Mouse (Mus musculus) v-Abl transformed pro-B cells (cell line): Measurements from ENCODE around the gene Gmip.

Experiments
- in situ Hi-C, 2 experiments: fragments of 400-800 bp; cut with MboI; formaldehyde crosslinking; loops; one replicate each; pipeline ENCODE4 v1.15.1; 2025; ENCODE audit not compliant: unreplicated experiment in 2 of 2

The Gmip gene

DNA sequence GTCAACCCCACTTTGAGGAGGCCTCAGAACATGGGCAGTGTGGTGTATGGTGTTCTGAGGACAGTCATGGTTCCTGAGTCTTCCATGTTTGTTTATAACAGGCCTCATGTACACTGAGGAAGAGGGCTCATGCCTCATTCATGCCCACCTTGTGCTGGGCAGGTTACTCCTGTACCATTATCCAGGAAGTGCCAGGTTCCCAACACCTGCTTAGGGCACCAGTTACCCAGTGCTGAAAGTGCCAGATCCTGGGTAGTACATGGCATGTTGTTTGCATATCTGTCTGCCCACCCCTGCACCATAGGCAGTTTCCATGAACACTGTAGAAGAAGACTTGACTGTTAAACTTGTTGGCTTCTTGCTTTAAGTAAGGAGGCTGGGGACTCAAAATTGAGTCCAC, 6.3 kb upstream of the Gmip start:
- in situ Hi-C loops: no loop called here

DNA sequence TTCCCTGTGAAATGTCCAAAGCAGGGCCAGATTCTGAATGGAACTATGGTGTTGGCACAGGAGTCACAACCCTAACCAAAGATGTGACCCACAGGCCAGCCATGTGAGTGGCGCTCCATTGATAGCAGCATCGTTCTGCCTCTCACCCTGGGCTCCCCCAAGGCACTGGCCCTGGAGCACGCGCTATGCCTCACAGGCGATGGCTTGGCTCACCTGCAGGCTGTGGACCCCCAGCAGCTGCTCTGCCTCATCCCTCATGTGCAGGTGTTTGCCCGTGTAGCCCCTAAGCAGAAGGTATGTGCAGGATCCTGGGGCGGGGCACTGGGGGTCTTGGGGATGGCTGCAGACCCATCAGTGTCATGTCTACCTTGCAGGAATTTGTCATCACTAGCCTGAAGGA, 5.1 kb upstream of the Gmip start:
- in situ Hi-C loops: no loop called here

DNA sequence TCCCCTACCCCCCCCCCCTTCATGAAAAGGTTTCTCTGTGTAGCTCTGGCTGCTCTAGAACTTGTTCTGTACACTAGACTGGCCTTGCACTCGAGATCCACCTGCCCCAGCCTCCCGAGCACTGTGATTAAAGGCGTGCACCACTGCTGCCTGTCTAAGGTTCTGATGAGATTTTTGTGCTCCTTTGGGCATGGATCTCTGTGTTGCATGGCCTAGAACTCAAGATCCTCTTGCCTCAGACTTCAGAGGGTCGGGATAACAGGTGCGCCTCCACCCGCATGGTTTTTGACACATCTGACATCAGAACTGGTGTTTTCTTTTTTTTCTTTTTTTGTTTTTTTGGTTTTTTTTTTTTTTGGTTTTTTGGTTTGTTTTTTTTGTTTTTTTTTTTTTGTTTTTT, 3.9 kb upstream of the Gmip start:
- in situ Hi-C loops: no loop called here

DNA sequence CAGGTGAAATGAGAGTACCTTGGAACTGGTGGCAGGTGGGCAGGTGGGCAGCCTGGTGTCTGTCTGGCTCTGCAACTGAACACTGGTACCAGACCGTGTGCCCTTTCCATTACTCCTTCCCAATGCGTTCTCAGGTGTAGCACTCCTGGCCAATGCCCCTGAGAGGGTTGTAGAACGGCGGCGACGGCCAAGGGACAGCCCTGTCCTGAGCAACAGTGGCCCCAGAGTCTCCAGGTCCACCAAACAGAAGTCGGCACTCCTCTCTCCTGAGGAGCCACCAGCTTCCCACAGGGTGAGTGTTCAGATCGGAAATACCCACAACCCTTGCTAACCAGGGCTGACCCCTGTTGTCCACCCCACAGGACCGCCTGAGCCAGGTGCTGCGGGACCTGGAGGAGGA, 3.4 kb upstream of the Gmip start:
- in situ Hi-C loops: no loop called here

DNA sequence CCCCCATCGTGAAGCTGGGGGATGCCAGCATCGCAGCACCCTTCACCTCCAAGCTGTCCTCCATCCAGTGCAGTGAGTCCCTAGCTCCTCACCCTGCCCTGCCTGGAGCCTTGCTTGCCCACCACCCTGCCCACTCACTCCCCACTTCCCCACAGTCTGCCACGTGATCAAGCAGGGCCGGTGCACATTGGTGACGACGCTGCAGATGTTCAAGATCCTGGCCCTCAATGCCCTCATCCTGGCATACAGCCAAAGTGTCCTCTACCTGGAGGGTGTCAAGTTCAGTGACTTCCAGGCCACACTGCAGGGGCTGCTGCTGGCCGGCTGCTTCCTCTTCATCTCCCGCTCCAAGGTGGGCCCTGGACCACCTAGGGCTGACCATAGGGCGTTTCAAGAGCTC, 3.0 kb upstream of the Gmip start:
- in situ Hi-C loops: no loop called here

DNA sequence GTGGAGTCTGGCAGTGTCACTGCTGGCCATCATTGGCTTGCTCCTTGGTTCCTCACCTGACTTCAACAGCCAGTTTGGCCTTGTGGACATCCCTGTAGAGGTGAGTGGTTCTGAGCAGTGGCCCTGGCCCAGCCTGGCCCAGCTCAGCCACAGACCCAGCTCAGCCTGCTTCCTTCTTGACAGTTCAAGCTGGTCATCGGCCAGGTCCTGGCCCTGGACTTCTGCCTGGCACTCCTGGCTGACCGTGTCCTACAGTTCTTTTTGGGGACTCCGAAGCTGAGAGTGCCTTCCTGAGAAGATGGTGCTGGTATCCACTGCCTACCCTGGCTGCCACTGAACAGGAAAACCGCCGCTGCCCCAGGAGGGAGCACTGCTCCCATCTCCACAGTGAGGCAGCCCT, 1.2 kb upstream of the Gmip start:
- in situ Hi-C loops: no loop called here

DNA sequence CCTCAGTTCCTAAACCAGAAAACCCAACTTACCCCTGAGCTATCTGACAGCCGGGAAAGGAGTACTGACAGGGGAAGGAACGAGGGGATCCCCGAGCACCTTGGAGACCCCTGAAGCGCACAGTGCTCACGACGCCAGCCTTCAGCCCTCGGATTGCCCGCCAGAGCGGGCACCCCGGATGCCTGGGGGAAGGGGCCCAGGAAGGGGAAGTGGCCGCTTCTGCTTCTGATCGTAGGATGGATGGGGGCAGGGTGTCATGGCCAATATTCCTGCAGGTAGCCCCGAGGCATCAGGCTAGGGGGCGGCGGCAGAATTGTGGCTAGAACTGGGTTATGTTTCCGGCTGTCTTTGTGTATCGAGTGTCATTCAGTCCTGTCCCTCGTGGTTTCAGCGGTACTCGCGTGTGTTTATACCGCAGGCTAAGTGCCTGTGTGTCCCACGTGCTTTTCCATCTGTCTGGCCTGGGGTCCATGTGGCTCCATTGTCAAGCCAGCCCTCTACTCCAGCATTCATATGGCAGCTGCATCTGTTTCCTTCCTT, 455 bp downstream of the Gmip start:
- in situ Hi-C loops: no loop called here

DNA sequence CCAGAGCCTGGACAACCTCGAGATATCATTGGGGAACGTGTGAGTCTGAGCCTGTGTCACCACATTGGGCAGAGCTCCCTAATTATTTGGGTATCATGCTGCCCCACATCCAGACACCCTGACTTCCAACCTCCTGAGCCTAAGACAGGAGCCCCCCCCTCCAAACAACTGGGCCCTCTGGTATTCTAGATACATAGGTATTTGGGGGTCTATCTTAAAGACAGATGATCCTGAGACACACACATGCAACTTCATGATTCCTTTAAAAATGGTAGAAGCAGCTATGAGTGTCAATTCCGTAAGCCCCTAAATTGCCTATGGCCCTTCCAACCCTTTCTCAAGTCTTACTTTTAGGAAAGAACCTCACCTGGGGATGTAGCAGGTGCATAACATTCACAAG, 1.3 kb downstream of the Gmip start:
- in situ Hi-C loops: no loop called here

DNA sequence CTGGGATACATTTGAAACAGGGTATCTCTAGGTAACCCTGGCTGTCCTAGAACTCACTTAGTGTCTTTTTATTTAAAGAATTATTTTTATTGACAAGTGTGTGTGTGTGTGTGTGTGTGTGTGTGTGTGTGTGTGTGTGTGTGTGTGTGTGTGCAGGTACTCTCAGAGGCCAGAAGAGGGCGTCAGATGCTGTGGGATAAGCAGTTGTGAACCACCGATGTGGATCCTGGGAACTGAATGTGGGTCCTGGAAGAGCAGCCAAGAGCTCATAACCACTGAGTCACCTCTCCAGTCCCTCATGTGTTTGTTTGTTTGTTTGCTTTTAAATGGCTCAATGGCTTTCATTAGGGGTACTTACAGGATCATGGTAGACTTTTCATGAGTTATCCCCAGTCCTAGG, 6.4 kb downstream of the Gmip start:
- in situ Hi-C loops: no loop called here

DNA sequence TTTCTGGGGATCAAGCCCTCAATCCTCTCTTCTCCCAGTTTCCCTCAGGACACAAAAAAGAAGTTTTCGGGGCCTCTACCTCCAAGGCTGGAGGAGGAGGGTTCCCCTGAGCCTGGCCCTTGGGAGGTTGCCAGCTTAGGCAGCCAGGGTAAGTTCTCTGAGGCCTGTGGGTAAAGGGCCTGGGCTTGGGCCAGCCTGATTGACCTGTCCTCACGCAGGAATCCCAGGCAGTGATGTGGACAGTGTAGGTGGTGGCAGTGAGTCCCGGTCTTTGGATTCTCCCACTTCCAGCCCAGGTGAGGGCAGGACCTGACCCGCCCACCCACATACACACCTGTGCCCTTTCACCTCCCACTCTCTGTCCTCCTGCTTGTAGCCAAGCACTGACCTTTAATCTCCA, 6.9 kb downstream of the Gmip start:
- in situ Hi-C loops: no loop called here

DNA sequence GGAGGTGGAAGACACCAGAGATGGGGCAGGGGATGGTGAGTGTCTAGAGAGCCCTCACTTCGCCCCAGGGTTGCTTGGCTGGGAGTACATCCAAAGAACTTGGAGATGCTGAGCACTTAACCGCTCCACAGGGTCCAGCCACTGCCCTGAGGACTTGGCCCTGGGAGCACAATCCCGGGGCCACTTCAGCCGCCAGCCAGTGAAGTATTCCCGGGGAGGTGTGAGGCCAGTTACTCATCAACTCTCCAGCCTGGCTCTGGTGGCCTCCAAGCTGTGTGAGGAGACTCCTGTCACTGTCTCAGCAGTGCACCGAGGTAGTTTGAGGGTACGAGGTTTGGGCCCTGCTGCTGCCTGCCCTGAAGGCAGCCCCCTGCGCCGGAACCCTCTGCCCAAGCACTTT, 12.0 kb downstream of the Gmip start:
- in situ Hi-C loops: no loop called here

DNA sequence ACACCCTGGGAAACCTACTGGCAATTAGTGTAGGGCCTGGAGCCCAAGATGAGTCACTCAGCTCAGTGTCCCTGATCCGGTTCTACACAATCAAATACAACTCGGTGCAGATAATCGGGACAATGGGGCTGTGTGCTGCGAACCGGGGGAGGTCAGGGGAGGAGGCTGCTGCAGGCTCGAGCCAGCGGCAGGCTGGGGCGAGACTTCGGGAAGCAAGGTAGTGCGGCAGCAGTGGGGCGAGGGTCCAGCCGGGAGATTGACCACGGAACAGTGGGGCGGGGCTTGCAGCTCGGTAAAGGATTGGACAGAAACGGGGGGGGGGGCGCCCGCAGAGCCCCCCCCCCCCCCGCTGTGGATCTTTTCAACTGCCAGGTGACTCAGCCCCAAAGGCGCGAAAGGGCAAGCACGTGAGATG, 13.5 kb downstream of the Gmip start:
- in situ Hi-C loops: no loop called here

DNA sequence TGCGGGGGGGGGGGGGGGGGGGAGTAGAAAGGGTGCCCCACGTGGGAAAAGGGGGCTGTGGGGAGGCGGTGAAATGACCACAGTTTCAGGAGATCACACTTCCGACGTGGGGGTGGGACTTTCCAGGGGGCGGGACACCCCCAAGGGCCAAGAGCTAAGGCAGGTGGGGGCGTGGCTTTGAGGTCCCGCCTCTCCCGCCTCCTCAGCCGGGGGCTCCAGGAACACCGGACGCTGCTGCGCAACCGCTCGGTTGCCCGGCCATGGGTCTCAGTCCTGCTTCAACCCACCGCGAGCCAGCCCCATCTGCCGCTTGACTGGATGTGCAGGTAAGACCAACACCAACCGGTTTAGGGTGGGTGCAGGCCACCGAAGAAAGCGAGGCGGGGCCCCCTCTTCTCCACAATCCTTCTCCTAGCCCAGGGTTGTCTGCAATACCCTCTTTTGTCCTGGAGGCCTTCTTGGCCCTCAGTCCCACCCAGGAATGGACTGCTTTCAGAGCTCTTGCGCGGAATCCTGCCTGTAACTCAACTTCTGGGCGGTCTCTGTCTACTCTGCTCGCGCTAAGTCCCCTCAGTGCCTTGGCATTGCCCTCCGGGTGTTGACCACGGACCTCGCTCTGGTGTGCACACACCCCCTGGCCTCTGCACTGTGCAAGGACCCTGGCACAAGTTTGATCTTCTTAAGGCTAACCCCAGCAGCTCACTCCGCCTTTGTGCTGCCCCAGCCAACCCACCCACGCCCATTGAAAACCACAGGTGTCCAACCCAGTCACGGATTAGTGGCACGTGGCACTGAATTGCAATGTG, 14.1 kb downstream of the Gmip start, which contains the start of gene Lpar2:
Lpar2 (plus strand) TSS at position 44 of the 806 bp plus-strand sequence.
- in situ Hi-C loops: no loop called here

DNA sequence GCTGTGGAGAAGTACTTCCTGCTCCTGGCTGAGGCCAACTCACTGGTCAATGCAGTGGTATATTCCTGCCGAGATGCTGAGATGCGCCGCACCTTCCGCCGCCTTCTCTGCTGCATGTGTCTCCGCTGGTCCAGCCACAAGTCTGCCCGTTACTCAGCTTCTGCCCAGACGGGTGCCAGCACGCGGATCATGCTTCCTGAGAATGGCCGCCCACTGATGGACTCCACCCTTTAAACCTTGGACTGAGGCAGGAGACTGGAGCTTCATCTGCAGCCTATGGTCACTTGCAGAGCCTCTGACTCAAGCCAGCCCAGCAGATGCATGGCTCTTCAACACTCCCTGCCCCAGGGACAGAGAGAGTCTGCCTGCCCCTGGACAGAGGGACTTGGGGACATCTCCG, 17.9 kb downstream of the Gmip start:
- in situ Hi-C loops: no loop called here

DNA sequence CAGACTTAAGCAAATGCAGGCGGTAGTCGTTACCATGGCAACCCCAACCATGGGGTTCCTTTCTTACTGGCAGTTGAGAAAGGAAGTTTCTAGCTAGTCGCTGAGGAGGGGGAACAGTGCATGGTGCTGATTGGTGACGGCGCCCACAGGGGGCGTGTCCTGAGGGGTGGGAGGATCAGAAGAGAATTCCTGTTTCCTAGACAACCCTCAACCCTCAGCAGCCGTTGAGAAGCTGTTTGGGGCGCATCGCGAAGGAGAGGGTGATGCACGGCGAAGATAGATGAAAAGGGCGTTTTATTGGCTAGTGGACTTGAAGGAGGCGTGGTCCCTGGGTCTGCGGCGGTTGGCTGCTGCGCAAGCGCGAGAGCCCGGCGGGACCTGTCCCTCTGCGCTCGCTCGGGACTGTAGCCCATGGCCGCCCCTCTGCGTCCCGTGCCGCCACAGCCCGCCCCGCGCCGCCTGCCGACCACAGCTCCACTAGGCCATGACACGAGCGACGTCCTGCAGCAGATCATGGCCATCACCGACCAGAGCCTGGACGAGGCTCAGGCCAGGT, 23.9 kb downstream of the Gmip start, which contains the start of gene Pbx4:
Pbx4 (plus strand) TSS at position 194 of the 556 bp plus-strand sequence.
- in situ Hi-C loops: no loop called here

DNA sequence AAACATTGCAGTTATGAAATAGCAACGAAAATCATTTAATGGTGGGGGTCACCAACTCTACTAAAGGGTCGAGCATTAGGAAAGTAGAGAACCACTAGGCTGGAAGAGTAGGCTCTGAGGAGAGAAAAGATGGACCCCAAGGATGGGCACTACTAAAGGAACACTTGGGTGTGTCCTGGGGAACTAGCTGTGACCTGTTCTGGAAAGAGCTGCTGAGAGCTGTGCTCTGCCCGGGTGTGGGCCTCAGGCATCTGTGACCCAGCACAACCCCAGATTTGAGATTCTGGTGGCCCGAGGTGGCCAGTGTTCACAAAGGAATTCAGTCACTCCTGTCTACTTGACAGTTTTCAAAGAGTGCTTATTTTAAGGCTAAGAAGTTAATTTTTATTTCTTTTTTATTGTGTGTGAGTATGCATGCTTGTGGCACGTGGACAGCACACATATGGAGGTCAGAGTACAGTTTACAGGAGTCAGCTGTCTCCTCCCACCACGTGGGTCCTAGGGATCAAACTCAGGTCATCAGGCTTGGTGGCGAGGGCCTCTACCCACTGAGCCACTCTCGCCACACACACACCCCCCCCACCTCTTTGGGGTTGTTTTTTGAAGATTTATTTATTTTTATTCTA, 28.7 kb downstream of the Gmip start:
- in situ Hi-C loops: no loop called here

DNA sequence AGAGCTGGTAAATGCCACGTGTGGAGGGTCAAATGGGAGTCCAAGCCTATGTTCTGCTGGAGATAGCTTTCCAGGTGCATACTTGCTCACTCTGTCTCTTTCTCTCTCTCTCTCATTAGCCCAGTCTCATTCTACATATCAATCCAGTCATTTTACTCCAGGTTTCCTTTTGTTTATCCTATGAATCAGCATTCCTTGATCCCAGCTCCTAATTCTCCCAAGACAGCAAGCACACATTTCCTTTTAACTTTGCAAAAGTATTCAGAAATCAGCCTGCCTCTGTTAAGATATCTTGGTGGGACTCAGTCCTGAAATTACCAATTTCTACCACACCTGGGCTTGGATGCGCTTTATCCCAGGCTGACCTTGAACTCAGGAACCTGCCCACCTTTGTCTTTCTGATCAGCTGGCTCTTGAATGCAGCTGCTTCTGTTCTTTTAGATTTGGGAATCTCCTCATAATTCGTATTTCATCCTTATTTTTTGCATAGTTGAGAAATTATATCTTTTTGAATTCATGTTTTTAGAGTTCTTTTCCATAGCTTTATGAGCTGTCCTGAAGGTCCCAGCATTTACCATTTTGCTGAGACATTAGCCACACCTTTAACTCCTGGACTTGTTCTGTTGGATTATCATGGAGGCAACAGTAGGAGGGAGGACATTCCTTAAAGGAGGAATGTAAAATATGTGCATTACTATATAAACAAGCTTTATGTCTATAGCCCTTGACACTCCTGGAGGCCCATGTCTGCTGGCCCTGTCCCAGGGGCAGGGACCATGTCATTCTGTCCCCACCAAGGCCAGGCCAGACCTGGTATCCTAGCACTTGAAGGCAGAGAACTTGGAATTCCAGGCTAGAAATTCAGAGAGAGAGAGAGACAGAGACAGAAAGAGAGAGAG, 38.9 kb downstream of the Gmip start:
- in situ Hi-C loops: no loop called here

DNA sequence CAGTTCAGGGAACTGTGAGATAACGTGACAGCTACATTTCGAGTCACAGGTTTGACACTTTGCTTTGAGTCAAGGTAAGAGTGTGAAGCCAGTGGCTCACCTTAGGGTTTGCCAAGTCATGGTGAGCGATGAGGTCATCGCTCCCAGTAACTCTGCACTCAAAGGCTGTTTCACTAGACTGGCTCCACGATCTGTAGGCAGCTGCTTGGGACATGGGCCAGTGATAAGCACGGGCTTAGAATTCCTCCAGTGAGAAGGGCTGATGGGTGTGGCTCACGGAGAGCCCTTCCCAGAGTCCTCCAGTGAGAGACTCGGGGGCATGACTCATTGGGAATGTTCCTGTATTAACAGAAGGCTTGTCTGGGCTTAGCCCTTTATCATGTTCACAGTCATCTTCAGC, 40.5 kb downstream of the Gmip start:
- in situ Hi-C loops: no loop called here

DNA sequence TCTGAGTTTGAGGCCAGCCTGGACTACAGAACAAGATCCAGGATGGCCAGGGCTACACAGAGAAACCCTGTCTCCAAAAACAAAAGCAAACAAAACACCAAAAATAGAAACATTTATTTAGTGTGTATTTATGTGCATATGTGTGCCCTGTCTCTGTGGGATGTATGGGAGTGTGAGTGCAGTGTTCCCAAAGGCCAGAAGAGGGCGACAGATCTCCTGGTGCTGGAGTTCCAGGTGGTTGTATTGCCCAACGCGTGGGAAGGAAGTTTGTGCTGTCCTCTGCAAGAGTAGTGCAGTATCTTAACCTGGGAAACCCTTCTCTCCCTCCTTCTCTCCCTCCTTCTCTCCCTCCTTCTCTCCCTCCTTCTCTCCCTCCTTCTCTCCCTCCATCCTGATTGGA, 41.4 kb downstream of the Gmip start:
- in situ Hi-C loops: loop anchor here (10.0 to 25.0 kb wide), 2 partner anchors 215 to 513 kb away; no protein-coding TSS in a partner anchor

DNA sequence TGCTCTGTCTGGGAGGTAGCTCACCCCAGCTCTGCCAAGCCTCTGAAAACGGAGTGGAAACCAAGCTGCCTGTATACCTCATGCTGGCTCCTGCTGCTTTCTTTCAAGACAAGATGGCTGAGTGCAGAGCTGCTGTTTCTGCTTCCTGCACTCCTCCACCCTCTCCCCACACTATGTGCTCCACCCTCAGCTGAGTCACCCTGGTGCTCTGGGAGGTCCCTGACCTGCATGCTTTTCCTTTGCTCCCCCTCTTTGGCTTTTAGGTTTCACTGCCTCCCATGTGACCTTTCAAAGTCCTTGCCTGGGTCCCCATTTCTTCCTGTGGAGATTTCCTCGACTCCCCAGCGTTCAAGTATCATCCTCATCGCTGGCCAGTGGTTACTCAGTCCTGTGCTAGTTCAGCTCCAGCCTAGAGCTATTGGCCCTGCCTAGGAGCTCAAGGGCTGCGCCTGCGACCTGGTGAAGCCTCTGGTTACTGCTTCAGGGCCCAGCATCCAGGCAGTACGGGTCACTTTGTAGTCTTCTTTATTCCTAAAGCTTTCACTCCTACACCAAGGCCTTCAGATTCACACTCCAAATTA, 42.5 kb downstream of the Gmip start:
- in situ Hi-C loops: loop anchor here (10.0 to 25.0 kb wide), 2 partner anchors 216 to 514 kb away; no protein-coding TSS in a partner anchor
